Mouse (Mus musculus) liver, postnatal 0 days (tissue): ENCODE results near the gene Zfp768.

Source experiments
- CTCF ChIP-seq: sonication (generic); IDR thresholded peaks from 2 replicates; pipeline ENCODE4 v1.5.1; 2016; ENCODE audit warnings: antibody characterized with exemption, low read depth
- EP300 ChIP-seq: IDR thresholded peaks from 2 replicates; pipeline ENCODE4 v1.6.1; 2016; ENCODE audit warnings: antibody characterized with exemption, low read depth, mild to moderate bottlenecking

DNA sequence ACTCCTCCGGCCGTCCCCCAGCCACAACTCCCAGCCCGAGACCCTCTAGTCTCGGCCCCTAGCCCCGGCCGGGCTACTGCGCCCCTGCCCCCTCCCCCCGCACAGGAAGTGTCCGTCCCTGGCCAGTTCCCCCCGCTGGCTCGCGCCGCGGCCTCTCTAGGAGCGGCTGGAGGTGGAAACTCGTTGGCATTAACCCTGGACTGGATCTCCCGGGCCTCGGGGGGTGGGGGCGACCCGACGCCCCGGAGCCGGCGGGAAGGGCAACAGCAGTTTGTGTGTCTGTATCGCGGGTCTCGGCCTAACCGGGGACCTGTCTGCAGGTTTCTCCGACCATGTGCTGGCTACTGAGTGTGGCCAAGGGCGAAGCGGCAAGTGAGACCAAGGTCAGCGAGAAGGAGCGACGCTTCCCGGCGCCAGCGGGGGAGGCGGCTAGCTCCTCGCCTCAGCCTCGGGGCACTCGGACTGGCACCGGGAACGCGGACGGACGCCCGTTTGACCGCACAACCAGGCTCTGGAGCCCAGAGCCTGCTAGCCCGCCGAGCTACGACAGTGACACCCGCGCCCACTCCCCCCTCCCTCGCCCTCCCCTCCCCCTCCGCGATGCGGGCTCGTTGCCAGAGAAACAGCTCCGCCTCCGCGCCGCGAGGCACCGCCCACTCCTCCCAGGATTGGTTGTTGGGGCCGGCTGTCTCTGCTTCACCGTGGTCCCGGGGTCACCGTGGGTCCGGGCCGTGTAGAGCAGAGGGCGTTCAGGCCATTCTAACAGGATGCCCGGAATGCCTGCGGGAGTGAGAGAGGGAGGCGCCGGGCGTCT lies at the start of gene Zfp768:
- no peak for TF ChIP-seq CTCF
- TF ChIP-seq EP300 = peak; percentile 56; the same call in 1 of the 2 replicates
